Mouse (Mus musculus) bone marrow macrophage, adult 2 months (primary cell): Measurements from ENCODE around the gene Gm49359. TPM values are rescaled to one million over a fixed set of nuclear protein-coding genes. Genes with fewer than 3 reads are reported as not detected.
"Not testable (repeated sequence)": the region's sequence is repeated elsewhere in the genome, so short reads cannot be mapped to it uniquely, and the experiment has no call there.

Experiments
- H3K27ac ChIP-seq: 2 replicates; pipeline ENCODE4 v1.5.1; 2012; ENCODE audit warnings: low read depth, low read length; ENCODE audit not compliant: insufficient read depth
- H3K4me1 ChIP-seq: 2 replicates; pipeline ENCODE4 v1.6.1; 2012; ENCODE audit warnings: low read length; ENCODE audit not compliant: control insufficient read depth, insufficient read depth
- H3K4me3 ChIP-seq: 2 replicates; pipeline ENCODE4 v1.5.1; 2012; ENCODE audit warnings: mild to moderate bottlenecking, low read length, moderate library complexity; ENCODE audit not compliant: insufficient read depth
- polyA plus RNA-seq: library from polyadenylated mRNA; stranded (reverse); fragments of >200 nt; gene quantifications from 2 replicates; pipeline ENCODE4 v1.2.4, GENCODE M21; 2012; ENCODE audit not compliant: missing spikeins, insufficient read depth, insufficient read length

Gene Gm49359
- 16.3 and 18.2 TPM in 2 replicates for polyA plus RNA-seq

GRCm38 (mm10) chr13:62466424-62467334 is at the start of gene Gm49359:
TSS of gene Gm49359 (minus strand) at chr13:62466832.
- Histone ChIP-seq H3K27ac (peak within 1 kb of the TSS; percentile 67), H3K4me3 (peak within 1 kb of the TSS; percentile 77)
- not testable (repeated sequence) for H3K4me1 ChIP-seq

- not testable (repeated sequence) for H3K4me3 ChIP-seq, H3K27ac ChIP-seq, H3K4me1 ChIP-seq
These were observed 44.2 kb upstream of the Gm49359 start for GRCm38 (mm10) chr13:62510641-62511420.

GRCm38 (mm10) chr13:62472661-62473060 is 6.0 kb upstream of the Gm49359 start:
- H3K4me3 ChIP-seq, H3K27ac ChIP-seq, H3K4me1 ChIP-seq: not testable (repeated sequence)

GRCm38 (mm10) chr13:62469947-62470346 is 3.3 kb upstream of the Gm49359 start:
- not testable (repeated sequence) for H3K4me3 ChIP-seq, H3K27ac ChIP-seq, H3K4me1 ChIP-seq

Other genes starting within 250 kb of the Gm49359 start
- gene Gm3604, start 83.7 kb downstream of the Gm49359 start, polyA plus RNA-seq: 2.4 and 2.5 TPM in 2 replicates
- not detected in 2 replicates for gene Zfp935, start 91.7 kb upstream of the Gm49359 start, polyA plus RNA-seq
- gene Zfp934, start 104.4 kb upstream of the Gm49359 start, polyA plus RNA-seq: 10.2 and 11.2 TPM in 2 replicates
- gene 6720489N17Rik, start 157.3 kb upstream of the Gm49359 start, polyA plus RNA-seq: 3.7 and 8.1 TPM in 2 replicates